Mouse (Mus musculus): ENCODE results near the gene Tssk6. TPM values are rescaled to one million over a fixed set of nuclear protein-coding genes. Genes with fewer than 3 reads are reported as not detected.
A peak's percentile ranks its signal among the peaks of the same experiment; 100 is the strongest.

The Tssk6 gene
- polyA plus RNA-seq, 1 experiment = 0.39 TPM

DNA sequence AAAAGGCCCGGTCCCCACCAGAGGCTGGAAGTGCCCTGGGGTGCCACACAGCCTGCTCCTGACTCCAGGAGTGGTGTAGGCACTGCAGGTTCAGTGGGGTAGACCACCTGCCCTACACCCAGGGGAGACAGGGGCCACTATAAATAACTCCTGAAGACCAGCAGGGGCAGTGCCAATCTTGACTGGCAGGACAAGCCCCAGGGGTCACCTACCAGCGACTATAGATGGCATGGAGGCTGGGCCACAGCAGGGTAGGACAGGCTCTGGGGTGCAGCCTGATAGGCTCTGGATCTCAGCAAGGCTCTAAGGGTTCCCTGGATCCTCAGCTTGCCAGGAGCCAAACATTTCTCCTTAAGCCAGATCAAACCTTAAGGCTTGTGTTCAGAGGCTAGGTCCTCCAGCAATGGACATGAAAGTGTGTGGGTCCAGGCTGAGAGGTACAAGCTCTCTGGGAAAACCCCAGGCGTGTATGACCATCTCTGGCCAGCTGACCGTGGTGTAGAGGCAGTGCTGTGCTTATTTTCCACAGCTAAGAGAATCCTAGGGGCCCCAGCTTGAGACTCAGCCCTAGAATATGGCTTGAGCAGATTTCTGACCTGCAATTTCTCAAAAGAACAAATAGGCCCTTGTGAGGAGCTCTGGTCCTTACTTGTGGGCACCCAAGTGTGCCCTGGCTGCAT is 6.1 kb upstream of the Tssk6 start:
- TF ChIP-seq CTCF (IDR thresholded peaks at IDR 0.05; ENCODE audit: borderline replicate concordance, insufficient read depth, low read length) (no peak), POLR2A (IDR thresholded peaks at IDR 0.05; ENCODE audit: low read depth, low read length) (no peak)
- H3K4me3 ChIP-seq (ENCODE audit: insufficient read depth, low read length) = no peak overlapping the region
- no peak overlapping the region for H3K27ac ChIP-seq (ENCODE audit: insufficient read depth, low read length)
- peaks cover 3% of the 10 kb centered on the region; the same call in 1 of the 2 replicates for H3K4me1 ChIP-seq (ENCODE audit: control insufficient read depth, insufficient read depth, low read length)

DNA sequence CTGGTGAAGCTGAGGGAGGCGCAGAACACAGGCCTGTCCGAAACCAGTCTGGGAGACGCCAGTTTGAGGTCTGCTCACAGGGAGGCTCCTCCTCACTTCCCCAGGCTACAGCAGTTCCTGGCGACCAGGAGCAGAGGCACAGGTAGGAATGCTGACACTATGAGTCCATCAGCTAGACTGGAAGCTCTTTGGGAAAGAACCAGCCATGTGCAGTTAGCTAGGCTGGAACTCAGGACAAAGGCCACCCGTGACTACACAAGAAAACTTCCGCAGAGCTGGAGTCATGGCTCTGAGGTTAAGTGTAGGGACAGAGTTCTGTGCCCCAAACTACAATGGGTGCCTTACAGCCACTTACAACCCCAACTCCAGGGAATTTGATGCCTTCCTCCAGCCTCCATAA is 4.1 kb upstream of the Tssk6 start:
- H3K4me3 ChIP-seq (ENCODE audit: insufficient read depth, low read length) = no peak overlapping the region
- TF ChIP-seq POLR2A (IDR thresholded peaks at IDR 0.05; ENCODE audit: low read depth, low read length) (no peak), CTCF (IDR thresholded peaks at IDR 0.05; ENCODE audit: borderline replicate concordance, insufficient read depth, low read length) (no peak)
- H3K4me1 ChIP-seq (ENCODE audit: control insufficient read depth, insufficient read depth, low read length) = peaks cover 3% of the 10 kb centered on the region; the same call in 1 of the 2 replicates

DNA sequence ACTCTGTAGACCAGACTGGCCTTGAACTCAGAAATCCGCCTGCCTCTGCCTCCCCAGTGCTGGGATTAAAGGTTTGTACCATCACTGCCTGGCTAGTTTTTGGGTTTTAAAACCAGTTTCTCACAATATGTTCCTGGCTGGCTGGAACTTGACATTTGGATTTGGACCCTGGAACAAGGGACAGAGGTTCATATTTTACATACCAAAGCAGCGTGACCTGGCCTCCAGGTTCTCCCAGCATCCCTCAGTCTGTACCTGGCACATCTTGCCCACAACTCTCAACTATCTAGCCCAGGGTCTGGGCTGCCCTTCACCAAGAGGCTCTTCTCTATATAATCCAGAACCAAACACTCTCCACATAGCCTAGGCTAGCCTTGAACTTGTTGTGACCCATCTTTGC is 2.1 kb upstream of the Tssk6 start:
- Histone ChIP-seq H3K4me3 (ENCODE audit: insufficient read depth, low read length) (no peak overlapping the region), H3K27ac (ENCODE audit: insufficient read depth, low read length) (no peak overlapping the region), H3K4me1 (ENCODE audit: control insufficient read depth, insufficient read depth, low read length) (peaks cover 3% of the 10 kb centered on the region; the same call in 1 of the 2 replicates)
- TF ChIP-seq CTCF (IDR thresholded peaks at IDR 0.05; ENCODE audit: borderline replicate concordance, insufficient read depth, low read length) (no peak), POLR2A (IDR thresholded peaks at IDR 0.05; ENCODE audit: low read depth, low read length) (no peak)

More for the DNA sequence above, 4.1 kb upstream of the Tssk6 start:
- no peak overlapping the region for H3K27ac ChIP-seq (ENCODE audit: insufficient read depth, low read length)

DNA sequence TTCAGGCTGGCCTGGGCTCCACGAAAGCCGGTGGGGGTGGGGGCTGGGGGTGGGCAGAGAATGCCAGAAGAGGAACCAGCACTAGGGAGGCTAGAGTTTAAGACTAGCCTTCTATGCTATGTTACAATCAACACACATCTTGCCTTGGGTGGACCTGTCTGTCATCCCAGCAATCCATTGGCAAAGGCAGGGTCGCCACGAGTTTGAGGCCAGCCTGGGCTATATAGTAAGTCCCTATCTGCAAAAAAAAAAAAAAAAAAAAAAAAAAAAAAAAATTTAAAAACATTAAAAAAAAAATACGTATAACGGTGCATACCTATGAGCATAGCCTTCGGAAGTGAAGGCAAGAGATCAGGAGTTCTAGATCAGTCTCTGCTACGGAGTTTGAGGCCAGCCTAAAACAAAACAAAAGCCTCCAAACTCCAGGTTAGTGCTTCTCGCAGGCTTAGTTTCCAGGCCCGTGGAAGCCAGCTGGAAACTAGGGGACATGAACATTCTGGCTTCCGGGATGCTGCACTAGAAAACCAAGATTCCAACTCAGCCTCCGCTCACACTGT is 1.0 kb upstream of the Tssk6 start:
- TF ChIP-seq POLR2A (IDR thresholded peaks at IDR 0.05; ENCODE audit: low read depth, low read length) = no peak
- no peak for TF ChIP-seq CTCF (IDR thresholded peaks at IDR 0.05; ENCODE audit: borderline replicate concordance, insufficient read depth, low read length)
- Histone ChIP-seq H3K27ac (ENCODE audit: insufficient read depth, low read length) (peak overlapping the region; percentile 58), H3K4me3 (ENCODE audit: insufficient read depth, low read length) (peak overlapping the region; percentile 68), H3K4me1 (ENCODE audit: control insufficient read depth, insufficient read depth, low read length) (peaks cover 3% of the 10 kb centered on the region)

DNA sequence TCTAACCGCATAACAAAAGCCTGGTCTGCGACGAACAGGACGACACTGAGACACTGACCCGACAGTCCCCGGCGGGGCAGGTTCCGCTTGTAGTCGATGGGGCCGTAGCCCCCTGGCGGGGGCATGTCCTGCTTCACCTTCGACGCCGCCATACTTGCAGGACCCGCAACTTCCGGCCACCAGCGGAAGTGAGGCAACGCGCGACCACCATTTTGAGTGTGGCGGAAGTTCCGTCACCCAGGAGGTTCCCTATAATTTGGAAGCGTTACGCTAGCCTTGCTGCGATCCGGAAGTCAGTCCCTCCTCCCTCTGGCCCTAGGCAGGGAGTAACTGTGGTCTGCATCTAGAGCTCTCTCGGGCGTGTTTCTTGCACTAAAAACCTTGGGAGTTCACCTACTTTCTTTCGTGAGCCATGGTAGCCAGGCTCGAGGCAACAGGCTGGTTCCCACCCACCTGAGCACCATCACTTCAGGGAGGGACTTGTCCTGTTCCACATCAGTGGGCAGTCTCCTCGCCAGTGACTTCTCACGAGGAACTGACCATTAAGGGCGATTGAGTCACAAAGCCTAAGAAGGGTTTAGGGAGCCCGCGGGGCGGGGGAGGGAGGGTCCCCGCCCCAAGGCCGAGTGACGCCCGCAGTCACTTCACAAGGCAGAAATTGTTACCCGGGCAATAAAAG is 361 bp upstream of the Tssk6 start:
- Histone ChIP-seq H3K4me3 (ENCODE audit: insufficient read depth, low read length) (peak overlapping the region; percentile 68), H3K27ac (ENCODE audit: insufficient read depth, low read length) (peak overlapping the region; percentile 63), H3K4me1 (ENCODE audit: control insufficient read depth, insufficient read depth, low read length) (peaks cover 10% of the 10 kb centered on the region)
- TF ChIP-seq CTCF (IDR thresholded peaks at IDR 0.05; ENCODE audit: borderline replicate concordance, insufficient read depth, low read length) (no peak), POLR2A (IDR thresholded peaks at IDR 0.05; ENCODE audit: low read depth, low read length) (peak; percentile 74)

DNA sequence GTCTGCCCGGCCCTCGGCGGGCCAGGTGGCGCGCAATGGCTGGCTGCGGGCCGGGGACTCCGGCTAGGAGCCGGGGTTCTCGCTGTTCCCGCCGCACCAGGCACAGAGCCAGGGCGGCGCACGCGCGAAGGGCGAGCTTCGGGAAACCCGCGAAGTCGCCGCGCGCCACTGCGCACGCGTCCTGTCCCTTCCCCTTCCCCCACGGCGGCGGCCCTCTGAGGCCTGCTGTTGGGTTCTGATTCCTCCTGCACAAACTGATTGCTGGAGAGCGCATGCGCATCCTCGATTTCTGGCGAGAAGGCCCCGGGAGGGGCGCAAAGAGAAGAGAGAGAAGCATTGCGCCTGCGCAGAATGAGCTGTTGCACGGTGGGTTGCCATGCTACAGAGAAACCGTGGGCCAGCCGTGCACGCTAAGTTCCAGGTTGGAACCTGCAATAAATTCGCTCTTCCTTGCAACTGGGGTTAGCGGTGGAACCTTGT is 1.1 kb downstream of the Tssk6 start:
- peak; percentile 74 for TF ChIP-seq POLR2A (IDR thresholded peaks at IDR 0.05; ENCODE audit: low read depth, low read length)
- TF ChIP-seq CTCF (IDR thresholded peaks at IDR 0.05; ENCODE audit: borderline replicate concordance, insufficient read depth, low read length) = no peak
- Histone ChIP-seq H3K4me3 (ENCODE audit: insufficient read depth, low read length) (peak overlapping the region; percentile 18), H3K4me1 (ENCODE audit: control insufficient read depth, insufficient read depth, low read length) (peaks cover 21% of the 10 kb centered on the region), H3K27ac (ENCODE audit: insufficient read depth, low read length) (peak overlapping the region; percentile 23)

DNA sequence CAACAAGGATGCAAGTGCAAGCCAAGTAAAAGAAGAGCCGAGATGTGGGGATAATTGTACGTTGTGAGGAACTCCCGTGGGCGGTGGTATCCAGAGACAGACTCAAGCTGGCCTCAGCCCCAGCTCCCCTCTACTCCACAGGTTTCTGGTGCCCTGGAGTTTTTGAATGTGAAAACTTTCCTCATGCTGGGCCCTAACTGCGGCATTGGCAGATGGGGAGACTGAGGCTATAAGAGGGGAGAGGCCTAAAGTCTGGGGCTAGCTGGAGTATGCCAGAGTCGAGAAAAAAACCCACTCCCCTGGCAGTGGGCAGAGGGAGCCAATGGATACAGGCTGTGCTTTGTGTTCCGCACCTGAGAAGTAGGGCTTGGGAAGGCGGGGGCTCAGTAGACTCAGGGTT is 2.1 kb downstream of the Tssk6 start:
- TF ChIP-seq CTCF (IDR thresholded peaks at IDR 0.05; ENCODE audit: borderline replicate concordance, insufficient read depth, low read length) = no peak
- no peak for TF ChIP-seq POLR2A (IDR thresholded peaks at IDR 0.05; ENCODE audit: low read depth, low read length)
- Histone ChIP-seq H3K4me3 (ENCODE audit: insufficient read depth, low read length) (no peak overlapping the region), H3K27ac (ENCODE audit: insufficient read depth, low read length) (no peak overlapping the region), H3K4me1 (ENCODE audit: control insufficient read depth, insufficient read depth, low read length) (peaks cover 21% of the 10 kb centered on the region)

DNA sequence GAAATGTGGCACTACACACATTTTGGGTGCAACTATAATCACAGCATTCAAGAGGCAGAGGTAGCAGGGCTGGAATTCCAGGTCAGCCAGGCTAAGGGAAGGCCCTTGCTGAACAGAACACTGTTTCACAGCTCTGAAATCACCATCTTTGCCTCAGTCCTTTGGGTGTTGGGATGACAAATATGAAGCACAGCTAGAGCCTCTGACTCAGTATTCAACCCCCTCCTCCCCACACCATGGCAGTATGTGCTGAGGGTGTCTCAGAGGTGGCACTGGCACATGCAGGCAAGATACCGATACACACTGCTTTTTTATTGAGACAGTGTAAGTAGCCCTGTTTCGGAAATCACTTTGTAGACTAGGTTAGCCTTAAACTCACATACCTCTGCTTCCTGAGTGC is 4.3 kb downstream of the Tssk6 start:
- TF ChIP-seq POLR2A (IDR thresholded peaks at IDR 0.05; ENCODE audit: low read depth, low read length) (no peak), CTCF (IDR thresholded peaks at IDR 0.05; ENCODE audit: borderline replicate concordance, insufficient read depth, low read length) (no peak)
- Histone ChIP-seq H3K4me1 (ENCODE audit: control insufficient read depth, insufficient read depth, low read length) (peaks cover 19% of the 10 kb centered on the region), H3K27ac (ENCODE audit: insufficient read depth, low read length) (peak overlapping the region; percentile 39; the same call in 1 of the 2 replicates), H3K4me3 (ENCODE audit: insufficient read depth, low read length) (no peak overlapping the region)

DNA sequence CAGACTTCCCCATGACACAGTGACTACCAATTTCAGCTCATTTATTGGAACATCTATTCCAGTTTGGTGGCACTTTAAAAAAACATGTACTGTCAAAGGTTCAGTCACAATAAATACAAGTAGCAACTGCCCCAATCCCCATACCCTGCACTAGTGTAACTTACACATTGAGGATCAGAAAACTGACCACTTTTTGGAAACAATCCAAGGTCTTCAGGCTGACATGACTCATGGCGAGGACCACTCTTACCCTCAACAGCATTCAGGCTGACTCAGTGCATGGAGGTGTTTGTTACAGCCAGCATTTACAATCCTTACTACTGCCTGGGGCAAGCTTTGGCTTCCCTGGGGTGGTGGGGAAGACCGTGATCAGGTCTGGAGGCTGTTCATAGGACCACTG is 5.1 kb downstream of the Tssk6 start:
- Histone ChIP-seq H3K4me3 (ENCODE audit: insufficient read depth, low read length) (no peak overlapping the region), H3K4me1 (ENCODE audit: control insufficient read depth, insufficient read depth, low read length) (peaks cover 19% of the 10 kb centered on the region), H3K27ac (ENCODE audit: insufficient read depth, low read length) (peak overlapping the region; percentile 48)
- no peak for TF ChIP-seq CTCF (IDR thresholded peaks at IDR 0.05; ENCODE audit: borderline replicate concordance, insufficient read depth, low read length)
- no peak for TF ChIP-seq POLR2A (IDR thresholded peaks at IDR 0.05; ENCODE audit: low read depth, low read length)

DNA sequence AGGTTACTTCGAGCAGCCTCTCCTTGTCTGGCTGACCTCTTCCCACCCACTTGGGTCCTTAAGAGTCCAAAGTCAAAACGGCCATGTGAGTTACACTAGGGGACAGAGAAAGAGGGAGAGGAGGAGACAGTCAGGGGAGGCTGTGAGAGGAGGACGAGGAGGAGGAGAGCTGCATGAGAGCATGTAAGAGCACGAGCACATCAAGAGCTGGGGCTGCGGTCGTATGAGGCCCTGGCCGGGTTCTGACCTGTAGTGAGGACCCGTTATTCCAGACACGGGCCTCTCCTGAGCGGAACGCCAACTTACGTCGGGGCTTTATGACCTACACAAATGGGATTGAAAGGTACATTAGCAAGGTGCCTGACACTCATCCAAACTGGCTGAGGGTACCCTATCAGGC is 9.9 kb downstream of the Tssk6 start:
- Histone ChIP-seq H3K4me1 (ENCODE audit: control insufficient read depth, insufficient read depth, low read length) (peaks cover 10% of the 10 kb centered on the region; the same call in 1 of the 2 replicates), H3K4me3 (ENCODE audit: insufficient read depth, low read length) (no peak overlapping the region), H3K27ac (ENCODE audit: insufficient read depth, low read length) (no peak overlapping the region)
- TF ChIP-seq CTCF (IDR thresholded peaks at IDR 0.05; ENCODE audit: borderline replicate concordance, insufficient read depth, low read length) = no peak
- no peak for TF ChIP-seq POLR2A (IDR thresholded peaks at IDR 0.05; ENCODE audit: low read depth, low read length)

Data from embryonic fibroblast, embryonic 13.5 days (primary cell).